Mouse (Mus musculus): Measurements from ENCODE around the gene Vmo1. TPM values are rescaled to one million over a fixed set of nuclear protein-coding genes. Genes with fewer than 3 reads are reported as not detected.
"Not testable (repeated sequence)": the region's sequence is repeated elsewhere in the genome, so short reads cannot be mapped to it uniquely, and the experiment has no call there.

Vmo1 gene
- polyA plus RNA-seq, 1 experiment from 2014 or later: 0.38 TPM

DNA sequence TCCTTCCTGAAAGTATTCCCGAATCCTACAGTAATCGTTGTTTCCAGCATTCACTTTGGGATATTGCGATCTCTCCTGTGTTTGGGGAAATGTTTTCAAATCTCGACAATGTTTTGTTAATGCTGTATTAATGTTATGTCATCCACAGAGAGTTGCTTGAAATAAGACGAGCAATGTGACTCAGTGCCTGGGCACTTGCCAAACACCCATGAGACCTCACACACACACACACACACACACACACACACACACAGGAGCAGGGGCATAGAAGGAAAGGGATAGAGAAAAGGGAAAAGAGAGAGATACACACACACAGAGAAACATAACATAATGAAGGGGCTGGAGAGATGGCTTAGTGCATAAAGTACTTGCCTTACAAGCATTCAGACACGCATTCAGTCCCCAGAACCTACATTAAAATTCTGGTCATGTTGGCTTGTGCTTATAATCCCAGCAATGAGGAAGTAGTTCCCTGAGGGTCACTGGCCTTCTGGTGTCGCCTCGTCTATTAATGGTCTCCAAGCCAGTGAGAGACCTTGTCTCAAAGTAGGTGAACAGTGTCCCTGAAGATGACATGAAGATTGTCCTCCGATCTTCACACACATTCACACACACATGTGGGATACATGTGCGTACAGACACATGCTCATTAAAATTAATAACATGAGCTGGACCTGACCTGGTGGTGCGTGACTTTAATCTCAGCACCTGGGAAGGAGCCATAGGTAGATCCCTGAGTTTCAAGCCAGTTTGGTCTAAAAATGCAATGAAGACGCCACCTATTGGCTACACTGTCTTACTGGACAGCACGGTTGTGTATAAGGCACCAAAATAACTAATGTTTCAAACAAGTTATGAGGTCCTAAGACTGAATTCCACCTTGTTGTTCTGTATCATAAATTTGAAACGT lies 14.6 kb downstream of the Vmo1 start:
- no peak overlapping the region for H3K27ac ChIP-seq (ENCODE audit: low read depth)
- no peak overlapping the region for H3K4me3 ChIP-seq (ENCODE audit: low read depth, low read length)
- WGBS: 65% methylated on average over 14 of the region's 14 CpGs
- H3K9ac ChIP-seq: no peak overlapping the region
- no peak overlapping the region for H3K4me2 ChIP-seq
- ATAC-seq (ENCODE audit: insufficient read depth) (no peak), DNase-seq (peak; percentile 52)
- H3K27me3 ChIP-seq (ENCODE audit: insufficient read depth, low read length): no peaks in the 10 kb centered on the region
- H3K4me1 ChIP-seq (ENCODE audit: insufficient read depth): no peaks in the 10 kb centered on the region
- H3K9me3 ChIP-seq (ENCODE audit: low read depth, low read length): no peaks in the 10 kb centered on the region
- peak; percentile 51 for TF ChIP-seq CTCF (IDR thresholded peaks at IDR 0.05; ENCODE audit: low read depth)
- H3K36me3 ChIP-seq (ENCODE audit: insufficient read depth): no peaks in the 10 kb centered on the region

DNA sequence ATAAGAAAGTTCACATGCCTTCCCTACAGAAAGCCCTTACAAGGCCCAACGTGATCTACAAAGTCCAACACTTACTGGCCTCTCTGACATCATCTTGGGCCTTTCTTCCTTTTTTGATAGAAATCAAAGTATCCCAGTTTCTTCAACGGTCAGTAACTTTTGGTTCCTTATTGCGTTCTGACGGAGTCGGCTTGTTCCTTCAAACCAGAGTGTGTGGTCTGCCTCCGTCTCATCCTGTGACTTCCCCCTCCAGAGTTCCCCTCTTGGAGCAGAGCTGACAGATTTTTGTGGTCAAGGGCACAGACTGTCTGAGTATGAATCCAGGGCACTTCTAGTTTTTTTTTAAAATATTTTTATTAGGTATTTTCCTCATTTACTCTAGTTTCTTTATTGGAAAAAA lies 24.7 kb downstream of the Vmo1 start:
- H3K27ac ChIP-seq (ENCODE audit: low read depth): no peak overlapping the region
- no peak overlapping the region for H3K9ac ChIP-seq
- ATAC-seq (ENCODE audit: insufficient read depth) (no peak), DNase-seq (no peak)
- no peaks in the 10 kb centered on the region for H3K4me1 ChIP-seq (ENCODE audit: insufficient read depth)
- no peak overlapping the region for H3K4me3 ChIP-seq (ENCODE audit: low read depth, low read length)
- no peak overlapping the region for H3K4me2 ChIP-seq
- TF ChIP-seq CTCF (IDR thresholded peaks at IDR 0.05; ENCODE audit: low read depth): no peak
- H3K36me3 ChIP-seq (ENCODE audit: insufficient read depth): no peaks in the 10 kb centered on the region
- 78% methylated on average over 6 of the region's 6 CpGs for WGBS
- no peaks in the 10 kb centered on the region for H3K9me3 ChIP-seq (ENCODE audit: low read depth, low read length)
- H3K27me3 ChIP-seq (ENCODE audit: insufficient read depth, low read length): no peaks in the 10 kb centered on the region

DNA sequence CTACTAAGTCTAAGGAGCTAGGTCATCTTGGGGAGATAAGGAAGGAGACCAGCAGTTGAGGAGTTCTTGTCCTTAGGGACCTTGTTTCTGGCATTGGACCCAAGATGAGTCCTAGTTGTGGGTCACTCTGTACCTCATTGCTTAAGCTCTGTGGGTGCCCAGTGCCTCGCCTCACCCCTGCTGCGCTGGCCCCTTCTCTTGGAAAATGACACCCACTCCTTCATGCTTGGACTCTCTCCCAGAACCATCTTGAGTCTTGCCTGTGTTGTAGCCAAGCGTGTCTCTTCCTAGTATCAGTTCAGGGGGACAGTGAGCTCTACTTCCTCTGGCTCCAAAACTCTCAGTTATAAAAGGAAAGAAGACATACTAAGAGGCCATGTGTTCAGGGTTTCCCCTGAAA lies 25.3 kb downstream of the Vmo1 start:
- Histone ChIP-seq H3K4me2 (no peak overlapping the region), H3K27me3 (ENCODE audit: insufficient read depth, low read length) (no peaks in the 10 kb centered on the region), H3K4me3 (ENCODE audit: low read depth, low read length) (no peak overlapping the region), H3K9me3 (ENCODE audit: low read depth, low read length) (no peaks in the 10 kb centered on the region), H3K9ac (no peak overlapping the region), H3K4me1 (ENCODE audit: insufficient read depth) (no peaks in the 10 kb centered on the region), H3K27ac (ENCODE audit: low read depth) (no peak overlapping the region), H3K36me3 (ENCODE audit: insufficient read depth) (no peaks in the 10 kb centered on the region)
- no peak for TF ChIP-seq CTCF (IDR thresholded peaks at IDR 0.05; ENCODE audit: low read depth)
- DNase-seq (no peak), ATAC-seq (ENCODE audit: insufficient read depth) (no peak)
- 82% methylated on average over 3 of the region's 3 CpGs for WGBS

DNA sequence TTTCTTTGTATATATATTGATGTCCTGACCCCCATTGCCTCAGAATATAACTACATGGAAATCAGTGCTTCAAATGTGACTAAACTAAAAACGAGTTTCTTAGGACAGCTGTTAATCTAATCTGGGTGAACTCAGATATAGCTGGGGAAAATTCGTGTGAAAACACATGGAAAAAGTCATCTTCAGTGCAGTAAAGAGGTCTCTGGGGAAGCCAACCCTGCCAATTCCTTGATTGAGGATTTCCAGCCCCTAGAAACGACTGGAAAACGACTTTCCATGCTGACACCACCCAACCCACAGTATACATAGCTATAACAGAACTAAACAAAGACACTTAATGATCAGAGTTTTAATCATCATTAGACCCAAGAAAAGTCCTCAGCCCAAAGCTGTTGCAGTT lies 26.6 kb downstream of the Vmo1 start:
- Histone ChIP-seq H3K27me3 (ENCODE audit: insufficient read depth, low read length) (no peaks in the 10 kb centered on the region), H3K36me3 (ENCODE audit: insufficient read depth) (no peaks in the 10 kb centered on the region), H3K4me1 (ENCODE audit: insufficient read depth) (no peaks in the 10 kb centered on the region), H3K4me3 (ENCODE audit: low read depth, low read length) (no peak overlapping the region), H3K9ac (no peak overlapping the region), H3K9me3 (ENCODE audit: low read depth, low read length) (no peaks in the 10 kb centered on the region), H3K27ac (ENCODE audit: low read depth) (no peak overlapping the region), H3K4me2 (no peak overlapping the region)
- 30% methylated on average over 4 of the region's 4 CpGs for WGBS
- TF ChIP-seq CTCF (IDR thresholded peaks at IDR 0.05; ENCODE audit: low read depth): no peak
- DNase-seq (no peak), ATAC-seq (ENCODE audit: insufficient read depth) (no peak)

DNA sequence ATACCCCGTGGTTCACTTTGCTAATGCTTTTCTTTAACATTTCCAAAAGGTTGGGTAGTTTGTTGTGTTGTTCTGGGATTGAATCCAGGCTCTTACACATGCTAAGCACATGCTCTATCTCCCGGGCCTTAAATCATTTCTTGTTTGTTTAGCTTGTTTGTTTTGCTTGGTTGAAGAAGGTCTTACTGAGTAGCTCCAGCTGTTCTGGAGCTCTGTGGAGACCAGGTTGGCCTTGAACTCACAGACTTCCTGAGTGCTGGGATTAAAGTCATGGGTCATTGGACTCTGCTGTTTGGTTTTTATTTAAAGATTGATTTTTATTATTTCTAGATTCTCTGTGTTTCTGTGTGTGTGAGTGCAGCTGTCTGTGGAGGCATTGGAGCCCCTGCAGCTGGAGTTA lies 28.9 kb downstream of the Vmo1 start:
- ATAC-seq (ENCODE audit: insufficient read depth) (no peak), DNase-seq (peak; percentile 37)
- Histone ChIP-seq H3K36me3 (ENCODE audit: insufficient read depth) (no peaks in the 10 kb centered on the region), H3K9ac (no peak overlapping the region), H3K27me3 (ENCODE audit: insufficient read depth, low read length) (no peaks in the 10 kb centered on the region), H3K9me3 (ENCODE audit: low read depth, low read length) (no peaks in the 10 kb centered on the region), H3K4me3 (ENCODE audit: low read depth, low read length) (no peak overlapping the region), H3K4me1 (ENCODE audit: insufficient read depth) (no peaks in the 10 kb centered on the region), H3K4me2 (no peak overlapping the region), H3K27ac (ENCODE audit: low read depth) (no peak overlapping the region)
- WGBS: 19% methylated on average over 2 of the region's 2 CpGs
- no peak for TF ChIP-seq CTCF (IDR thresholded peaks at IDR 0.05; ENCODE audit: low read depth)

DNA sequence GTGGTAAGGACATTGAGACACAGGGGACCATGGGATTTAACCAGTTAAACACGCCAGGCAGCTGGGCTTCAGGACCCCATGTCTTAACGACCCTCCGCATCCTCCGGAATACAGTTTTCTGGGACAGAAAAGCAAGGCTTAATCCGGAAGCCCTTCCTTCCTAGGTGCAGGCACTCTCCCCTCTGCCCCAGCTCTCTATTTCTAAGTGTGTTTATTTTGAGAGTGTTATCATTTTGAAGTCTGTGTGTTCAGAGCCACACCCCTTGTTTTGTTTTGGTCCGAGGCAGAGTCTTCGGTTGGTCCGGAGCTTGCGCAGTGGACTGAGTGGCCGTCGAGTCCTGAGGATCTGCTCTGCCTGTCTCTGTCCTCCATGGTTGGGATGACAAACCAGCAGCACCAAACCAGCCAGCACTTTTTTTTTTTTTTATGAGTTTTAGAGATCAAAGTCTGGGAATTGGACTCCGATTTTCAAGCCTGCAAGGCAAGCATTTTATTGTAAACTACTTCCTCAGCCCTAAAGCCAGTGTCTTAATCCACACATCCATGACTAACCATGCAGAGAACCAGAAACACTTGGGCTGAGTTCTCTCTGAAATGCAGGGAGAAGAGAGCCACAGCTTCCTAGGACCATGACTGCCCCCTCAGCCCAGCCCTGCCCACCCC lies 39.4 kb downstream of the Vmo1 start:
- Histone ChIP-seq H3K9me3 (ENCODE audit: low read depth, low read length) (no peaks in the 10 kb centered on the region), H3K4me1 (ENCODE audit: insufficient read depth) (no peaks in the 10 kb centered on the region), H3K9ac (no peak overlapping the region), H3K4me2 (no peak overlapping the region), H3K27ac (ENCODE audit: low read depth) (no peak overlapping the region), H3K36me3 (ENCODE audit: insufficient read depth) (no peaks in the 10 kb centered on the region), H3K4me3 (ENCODE audit: low read depth, low read length) (no peak overlapping the region), H3K27me3 (ENCODE audit: insufficient read depth, low read length) (no peaks in the 10 kb centered on the region)
- no peak for TF ChIP-seq CTCF (IDR thresholded peaks at IDR 0.05; ENCODE audit: low read depth)
- no peak for ATAC-seq (ENCODE audit: insufficient read depth)
- DNase-seq: no peak
- 46% methylated on average over 12 of the region's 12 CpGs for WGBS

DNA sequence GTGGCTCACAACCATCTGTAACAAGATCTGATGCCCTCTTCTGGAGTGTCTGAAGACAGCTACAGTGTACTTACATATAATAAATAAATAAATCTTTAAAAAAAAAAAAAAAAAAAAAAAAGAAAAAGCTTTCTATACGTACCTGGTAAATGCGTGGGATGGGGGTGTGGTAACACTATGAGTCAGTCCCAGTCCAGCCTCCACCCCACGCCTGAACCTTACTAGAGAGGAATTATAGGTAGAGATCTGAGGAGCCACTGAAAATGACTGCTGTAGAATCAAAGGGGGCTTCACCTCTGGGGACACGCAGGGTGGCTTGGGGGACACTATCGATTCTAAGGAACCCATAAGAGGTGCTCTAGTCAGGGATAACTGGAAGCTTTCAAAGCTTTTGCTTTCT lies 41.1 kb downstream of the Vmo1 start:
- not testable (repeated sequence) for H3K36me3 ChIP-seq (ENCODE audit: insufficient read depth); H3K9me3 ChIP-seq (ENCODE audit: low read depth, low read length); H3K9ac ChIP-seq; ATAC-seq (ENCODE audit: insufficient read depth); H3K4me2 ChIP-seq; DNase-seq; H3K27ac ChIP-seq (ENCODE audit: low read depth); H3K4me3 ChIP-seq (ENCODE audit: low read depth, low read length); H3K27me3 ChIP-seq (ENCODE audit: insufficient read depth, low read length); H3K4me1 ChIP-seq (ENCODE audit: insufficient read depth)
- whole genome bisulfite sequencing: 87% methylated on average over 5 of the region's 5 CpGs

All from lung, embryonic 14.5 days (tissue).